Mouse (Mus musculus) cortical plate, adult 2 months (tissue): ENCODE results near the gene Rimklb. TPM values are rescaled to one million over a fixed set of nuclear protein-coding genes. Genes with fewer than 3 reads are reported as not detected.

Source experiments
- H3K27ac ChIP-seq: fragments of 200-500 bp; 2 replicates; pipeline ENCODE4 v1.5.1; 2012; ENCODE audit warnings: low read length, control low read depth, inconsistent platforms; ENCODE audit not compliant: insufficient read depth
- H3K4me1 ChIP-seq: fragments of 200-500 bp; 2 replicates; pipeline ENCODE4 v1.6.1; 2011; ENCODE audit warnings: low read length; ENCODE audit not compliant: control insufficient read depth, insufficient read depth
- H3K4me3 ChIP-seq: fragments of 200-500 bp; 2 replicates; pipeline ENCODE4 v1.5.1; 2011; ENCODE audit warnings: mild to moderate bottlenecking, low read length, control low read depth; ENCODE audit not compliant: insufficient read depth
- CTCF ChIP-seq: fragments of 200-500 bp; IDR thresholded peaks from 2 replicates; pipeline ENCODE4 v1.5.1; 2011; ENCODE audit warnings: mild to moderate bottlenecking, control low read depth, low read length; ENCODE audit not compliant: insufficient read depth; ENCODE audit errors: extremely low read depth
- POLR2A ChIP-seq: fragments of 200-500 bp; IDR thresholded peaks from 2 replicates; pipeline ENCODE4 v1.6.1; 2011; ENCODE audit warnings: mild to moderate bottlenecking, low read length, control low read depth; ENCODE audit not compliant: insufficient read depth; ENCODE audit errors: extremely low read depth
- polyA plus RNA-seq: library from polyadenylated mRNA; depleted of rRNA; stranded (reverse); fragments of >200 nt; gene quantifications from 2 replicates; pipeline ENCODE4 v1.2.3, GENCODE M21; 2012

The Rimklb gene
- polyA plus RNA-seq, 1 experiment = 41.6 TPM

DNA sequence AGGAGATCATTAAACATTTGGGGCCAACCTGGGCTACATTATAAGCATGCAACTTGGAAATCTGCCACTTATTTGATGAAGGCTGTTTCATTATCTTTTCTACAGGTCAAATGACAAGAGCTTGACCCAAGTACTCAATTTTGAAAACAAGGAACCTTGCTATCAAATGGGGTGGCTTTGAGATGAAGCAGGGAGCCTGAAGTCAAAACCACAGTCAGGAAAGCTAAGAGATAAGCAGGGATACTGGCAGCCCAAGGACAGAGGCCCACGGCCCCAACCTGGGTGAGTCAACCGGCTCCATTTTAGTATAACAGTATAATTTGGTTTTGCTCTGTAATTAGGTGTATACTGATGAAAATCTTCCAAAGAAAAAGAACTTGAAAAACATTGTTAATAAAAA is 28.3 kb downstream of the Rimklb start:
- Histone ChIP-seq H3K27ac (no peak overlapping the region), H3K4me1 (no peaks in the 10 kb centered on the region), H3K4me3 (no peak overlapping the region)
- TF ChIP-seq POLR2A (no peak), CTCF (no peak)

DNA sequence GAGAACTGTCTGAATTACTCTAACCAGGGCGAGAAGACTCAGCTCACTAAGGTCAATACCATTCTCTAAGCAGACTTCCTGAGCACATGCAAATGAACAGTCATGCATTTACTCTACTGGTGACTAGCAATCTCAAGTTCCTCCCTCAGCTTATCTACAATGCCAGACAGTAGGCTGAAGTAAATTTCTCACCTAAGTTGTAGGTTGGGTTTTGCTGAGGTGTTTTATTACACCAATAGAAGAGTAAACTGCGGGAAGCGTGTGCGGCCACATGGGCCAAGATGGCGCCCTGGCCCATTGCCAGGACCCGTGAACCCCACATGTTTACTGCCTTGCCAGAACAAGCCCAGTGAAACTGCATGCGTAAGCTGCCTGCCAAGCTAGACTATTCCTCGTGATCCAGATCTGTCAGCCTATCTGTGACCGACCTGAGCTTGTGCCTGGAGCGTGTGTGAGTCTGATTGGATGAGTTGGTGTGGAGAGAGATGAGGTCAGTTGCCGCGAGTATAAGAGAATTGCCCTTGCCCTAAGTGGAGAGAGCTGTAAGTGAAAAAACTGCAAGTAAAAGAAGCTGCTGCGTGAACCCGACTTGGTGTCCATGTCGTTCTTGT is 29.4 kb downstream of the Rimklb start:
- Histone ChIP-seq H3K27ac (no peak overlapping the region), H3K4me3 (no peak overlapping the region), H3K4me1 (no peaks in the 10 kb centered on the region)
- TF ChIP-seq CTCF (no peak), POLR2A (no peak)

GRCm38 (mm10) chr6:122466092-122466713 is 32.4 kb downstream of the Rimklb start:
- H3K4me3 ChIP-seq = no peak overlapping the region
- TF ChIP-seq CTCF (no peak), POLR2A (no peak)
- no peaks in the 10 kb centered on the region for H3K4me1 ChIP-seq
- H3K27ac ChIP-seq = no peak overlapping the region

DNA sequence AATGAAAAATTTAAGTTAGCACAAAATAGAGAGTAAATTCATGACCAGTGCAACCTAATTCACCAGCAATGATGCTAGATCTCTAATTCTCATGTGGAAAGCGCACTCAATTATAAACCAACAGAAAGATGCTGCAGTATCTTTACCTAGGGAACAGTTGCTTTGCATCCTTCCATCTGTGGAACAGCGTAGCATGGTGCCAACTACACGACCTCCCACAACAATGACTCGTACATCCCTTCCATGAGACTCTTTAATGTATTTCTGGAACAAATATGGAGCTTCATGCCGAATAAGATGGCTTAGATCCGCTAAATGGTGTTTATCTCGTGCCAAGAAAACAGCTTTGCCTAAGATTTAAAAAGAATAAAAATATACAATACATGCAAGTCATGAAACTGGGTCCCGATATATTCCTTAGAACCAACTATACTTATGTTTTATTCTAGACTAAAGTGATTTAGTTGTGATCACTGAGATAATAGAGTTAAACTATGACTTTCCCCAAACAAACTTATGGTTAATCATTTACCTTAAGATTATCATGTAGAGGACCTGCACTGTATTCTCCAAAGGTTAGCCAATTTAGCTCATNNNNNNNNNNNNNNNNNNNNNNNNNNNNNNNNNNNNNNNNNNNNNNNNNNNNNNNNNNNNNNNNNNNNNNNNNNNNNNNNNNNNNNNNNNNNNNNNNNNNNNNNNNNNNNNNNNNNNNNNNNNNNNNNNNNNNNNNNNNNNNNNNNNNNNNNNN is 39.4 kb downstream of the Rimklb start:
- Histone ChIP-seq H3K4me3 (no peak overlapping the region), H3K27ac (no peak overlapping the region), H3K4me1 (no peaks in the 10 kb centered on the region)
- no peak for TF ChIP-seq POLR2A
- TF ChIP-seq CTCF = no peak

DNA sequence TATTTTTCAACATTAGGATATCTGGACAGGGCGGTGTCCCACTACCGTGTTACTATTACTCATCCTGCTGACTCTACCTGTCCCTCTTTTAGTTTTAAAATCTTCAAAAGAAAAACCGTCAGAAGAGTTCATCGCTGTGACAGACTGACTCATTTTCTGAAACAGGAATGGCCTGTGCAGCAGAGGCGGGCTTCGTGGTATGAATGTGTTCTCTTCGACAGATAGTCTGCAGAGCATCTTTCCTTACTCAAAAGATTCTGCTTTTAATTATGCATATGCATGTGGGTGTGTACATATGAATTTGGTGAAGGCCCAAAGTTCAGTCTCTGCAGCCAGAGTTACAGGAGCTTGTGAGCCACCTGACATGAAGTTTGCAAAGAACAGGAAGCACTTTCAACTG is 50.7 kb downstream of the Rimklb start:
- Histone ChIP-seq H3K4me1 (no peaks in the 10 kb centered on the region; the same call in 1 of the 2 replicates), H3K27ac (no peak overlapping the region), H3K4me3 (no peak overlapping the region)
- no peak for TF ChIP-seq CTCF
- no peak for TF ChIP-seq POLR2A

DNA sequence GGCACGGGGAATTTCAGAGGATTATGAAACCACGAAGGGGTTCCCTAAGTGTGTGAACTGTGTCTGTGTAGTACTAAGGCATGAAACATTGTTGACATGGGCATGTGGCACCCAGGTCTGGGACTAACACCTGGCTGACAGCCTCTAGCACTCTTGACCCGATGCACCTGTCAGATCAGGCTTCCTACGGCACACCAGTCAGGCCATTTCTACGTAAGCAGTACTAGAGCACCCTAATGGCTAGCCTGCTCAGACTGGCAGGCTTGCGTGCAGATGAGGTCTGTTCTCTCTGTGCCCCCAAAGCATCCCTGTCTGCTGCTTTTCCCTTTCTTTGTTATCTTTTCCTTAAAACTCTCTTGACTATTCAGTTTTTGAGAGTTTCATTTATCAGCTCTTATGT is 53.3 kb downstream of the Rimklb start:
- no peaks in the 10 kb centered on the region; the same call in 1 of the 2 replicates for H3K4me1 ChIP-seq
- no peak overlapping the region for H3K4me3 ChIP-seq
- H3K27ac ChIP-seq = no peak overlapping the region
- TF ChIP-seq POLR2A = no peak
- TF ChIP-seq CTCF = no peak

DNA sequence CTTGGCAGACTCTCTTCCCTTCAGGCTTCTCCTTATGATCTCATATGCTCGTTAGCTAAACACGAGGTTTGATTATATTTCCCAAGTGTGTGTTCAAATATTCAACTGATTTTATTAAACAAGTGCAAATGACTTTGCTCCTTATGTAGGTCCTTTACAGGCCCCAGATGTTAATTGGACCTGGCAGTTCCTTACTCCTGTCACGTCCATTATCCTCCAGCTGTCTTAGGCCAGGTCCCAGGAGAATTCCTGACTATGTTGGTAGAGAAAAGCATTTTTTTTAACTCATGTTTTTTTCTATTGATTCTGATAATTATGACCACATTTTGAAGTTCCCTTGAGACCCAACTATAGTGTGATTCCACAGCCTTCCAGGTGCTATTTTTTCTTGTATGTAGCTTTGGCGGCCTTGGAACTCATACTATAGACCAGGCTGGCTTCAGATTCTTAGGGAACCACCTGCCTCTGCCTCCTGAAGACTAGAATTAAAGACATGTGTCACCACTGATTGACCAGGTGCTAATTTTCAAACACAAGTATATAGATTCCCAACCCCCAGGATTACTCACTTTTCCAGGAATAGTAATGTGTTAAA is 57.8 kb downstream of the Rimklb start:
- H3K4me3 ChIP-seq = no peak overlapping the region
- H3K27ac ChIP-seq = no peak overlapping the region
- H3K4me1 ChIP-seq = no peaks in the 10 kb centered on the region
- TF ChIP-seq CTCF (no peak), POLR2A (no peak)

GRCm38 (mm10) chr6:122439249-122439648 is 59.3 kb downstream of the Rimklb start:
- no peak overlapping the region for H3K27ac ChIP-seq
- H3K4me3 ChIP-seq = no peak overlapping the region
- no peaks in the 10 kb centered on the region for H3K4me1 ChIP-seq
- TF ChIP-seq CTCF (no peak), POLR2A (no peak)

DNA sequence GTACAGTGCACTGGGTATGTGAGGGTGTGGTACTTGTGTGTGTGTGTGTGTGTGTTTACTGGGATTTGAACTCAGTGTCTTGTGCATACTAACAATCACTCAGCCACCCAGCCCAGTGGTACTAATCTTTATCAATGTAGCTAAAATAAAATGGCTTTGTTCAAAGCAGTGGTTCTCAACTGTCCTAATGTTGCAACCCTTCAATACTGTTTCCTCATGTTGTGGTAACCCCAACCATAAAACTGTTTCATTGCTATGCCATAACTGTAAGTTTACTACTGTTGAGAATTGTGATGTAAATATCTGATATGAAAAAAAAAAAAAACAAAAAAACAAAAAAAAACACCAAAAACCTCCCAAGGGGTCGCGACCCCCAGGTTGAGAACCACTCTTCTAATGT is 63.3 kb downstream of the Rimklb start:
- TF ChIP-seq CTCF (no peak), POLR2A (no peak)
- Histone ChIP-seq H3K4me3 (no peak overlapping the region), H3K4me1 (no peaks in the 10 kb centered on the region), H3K27ac (no peak overlapping the region)
